Mouse (Mus musculus): ENCODE measurements around the gene Fam219b. TPM values are rescaled to one million over a fixed set of nuclear protein-coding genes. Genes with fewer than 3 reads are reported as not detected.

The Fam219b gene
- polyA plus RNA-seq, 2 experiments: 3.1 to 4.8 TPM

GRCm38 (mm10) chr9:57547287-57547686 is 10.0 kb downstream of the Fam219b start:
- peaks cover 4% of the 10 kb centered on the region for H3K36me3 ChIP-seq (replicated peaks; ENCODE audit: control insufficient read depth, insufficient read depth, low read depth)
- ATAC-seq (ENCODE audit: insufficient read depth) (no peak), DNase-seq (ENCODE audit: low read depth in 3 of 3, low spot score in 3 of 3) (peak in 1 of 3 experiments; percentile 31)
- H3K4me3 ChIP-seq (ENCODE audit: insufficient read depth in 1 of 2, low read depth in 2 of 2, low read length in 2 of 2): no peak overlapping the region
- H3K9ac ChIP-seq (replicated peaks): 0 out of 2 replicates have a peak overlapping the region, but pooled peaks have one; percentile 1
- H3K27me3 ChIP-seq (ENCODE audit: control insufficient read depth, insufficient read depth, low read length): no peaks in the 10 kb centered on the region
- H3K9me3 ChIP-seq (ENCODE audit: control insufficient read depth, low read length): no peaks in the 10 kb centered on the region
- H3K27ac ChIP-seq: no peak overlapping the region
- peaks cover 4 to 17% of the 10 kb centered on the region in 2 experiments for H3K4me1 ChIP-seq (replicated peaks; ENCODE audit: control insufficient read depth in 2 of 2, insufficient read depth in 2 of 2, low read length in 1 of 2)
- WGBS (ENCODE audit: insufficient replicate concordance): 16% methylated on average over 5 of the region's 5 CpGs
- TF ChIP-seq EP300 (IDR thresholded peaks at IDR 0.05; ENCODE audit: low read depth) (no peak), CTCF (IDR thresholded peaks at IDR 0.05; ENCODE audit: low read depth) (no peak)
- H3K4me2 ChIP-seq (ENCODE audit: low read depth): peak overlapping the region; percentile 1; the same call in 1 of the 2 replicates

GRCm38 (mm10) chr9:57547869-57548268 is 10.5 kb downstream of the Fam219b start:
- DNase-seq (ENCODE audit: low read depth in 3 of 3, low spot score in 3 of 3): no peak
- Histone ChIP-seq H3K4me2 (ENCODE audit: low read depth) (peak overlapping the region; percentile 1; the same call in 1 of the 2 replicates), H3K4me1 (replicated peaks; ENCODE audit: control insufficient read depth in 2 of 2, insufficient read depth in 2 of 2, low read length in 1 of 2) (peaks cover 4 to 17% of the 10 kb centered on the region in 2 experiments), H3K9ac (replicated peaks) (no peak overlapping the region), H3K27ac (no peak overlapping the region), H3K27me3 (ENCODE audit: control insufficient read depth, insufficient read depth, low read length) (no peaks in the 10 kb centered on the region), H3K4me3 (ENCODE audit: insufficient read depth in 1 of 2, low read depth in 2 of 2, low read length in 2 of 2) (no peak overlapping the region), H3K36me3 (replicated peaks; ENCODE audit: control insufficient read depth, insufficient read depth, low read depth) (no peaks in the 10 kb centered on the region; the same call in 1 of the 2 replicates), H3K9me3 (ENCODE audit: control insufficient read depth, low read length) (no peaks in the 10 kb centered on the region)
- no peak for ATAC-seq (ENCODE audit: insufficient read depth)
- no peak for TF ChIP-seq CTCF (IDR thresholded peaks at IDR 0.05; ENCODE audit: low read depth)
- TF ChIP-seq EP300 (IDR thresholded peaks at IDR 0.05; ENCODE audit: low read depth): no peak
- 72% methylated on average over 11 of the region's 11 CpGs for WGBS (ENCODE audit: insufficient replicate concordance)

- Histone ChIP-seq H3K27me3 (ENCODE audit: control insufficient read depth, insufficient read depth, low read length) (no peaks in the 10 kb centered on the region), H3K4me3 (ENCODE audit: insufficient read depth in 1 of 2, low read depth in 2 of 2, low read length in 2 of 2) (no peak overlapping the region), H3K9me3 (ENCODE audit: control insufficient read depth, low read length) (no peaks in the 10 kb centered on the region), H3K4me1 (replicated peaks; ENCODE audit: control insufficient read depth in 2 of 2, insufficient read depth in 2 of 2, low read length in 1 of 2) (peaks cover 4 to 17% of the 10 kb centered on the region in 2 experiments), H3K4me2 (ENCODE audit: low read depth) (no peak overlapping the region), H3K36me3 (replicated peaks; ENCODE audit: control insufficient read depth, insufficient read depth, low read depth) (no peaks in the 10 kb centered on the region; the same call in 1 of the 2 replicates), H3K27ac (no peak overlapping the region), H3K9ac (replicated peaks) (no peak overlapping the region)
- DNase-seq (ENCODE audit: low read depth in 3 of 3, low spot score in 3 of 3) (no peak), ATAC-seq (ENCODE audit: insufficient read depth) (no peak)
- 76% methylated on average over 4 of the region's 4 CpGs for WGBS (ENCODE audit: insufficient replicate concordance)
- TF ChIP-seq CTCF (IDR thresholded peaks at IDR 0.05; ENCODE audit: low read depth) (no peak), EP300 (IDR thresholded peaks at IDR 0.05; ENCODE audit: low read depth) (no peak)
Measured at GRCm38 (mm10) chr9:57549186-57549585, 11.9 kb downstream of the Fam219b start.

- Histone ChIP-seq H3K36me3 (replicated peaks; ENCODE audit: control insufficient read depth, insufficient read depth, low read depth) (no peaks in the 10 kb centered on the region), H3K27ac (no peak overlapping the region), H3K9me3 (ENCODE audit: control insufficient read depth, low read length) (no peaks in the 10 kb centered on the region), H3K27me3 (ENCODE audit: control insufficient read depth, insufficient read depth, low read length) (no peaks in the 10 kb centered on the region), H3K4me1 (replicated peaks; ENCODE audit: control insufficient read depth in 2 of 2, insufficient read depth in 2 of 2, low read length in 1 of 2) (peaks cover 4 to 17% of the 10 kb centered on the region in 2 experiments), H3K4me2 (ENCODE audit: low read depth) (no peak overlapping the region), H3K9ac (replicated peaks) (no peak overlapping the region), H3K4me3 (ENCODE audit: insufficient read depth in 1 of 2, low read depth in 2 of 2, low read length in 2 of 2) (no peak overlapping the region)
- no peak for TF ChIP-seq CTCF (IDR thresholded peaks at IDR 0.05; ENCODE audit: low read depth)
- no peak for TF ChIP-seq EP300 (IDR thresholded peaks at IDR 0.05; ENCODE audit: low read depth)
- 75% methylated on average over 11 of the region's 11 CpGs for WGBS (ENCODE audit: insufficient replicate concordance)
- DNase-seq (ENCODE audit: low read depth in 3 of 3, low spot score in 3 of 3) (no peak), ATAC-seq (ENCODE audit: insufficient read depth) (no peak)
Measured at GRCm38 (mm10) chr9:57550126-57550862, 13.0 kb downstream of the Fam219b start.

DNA sequence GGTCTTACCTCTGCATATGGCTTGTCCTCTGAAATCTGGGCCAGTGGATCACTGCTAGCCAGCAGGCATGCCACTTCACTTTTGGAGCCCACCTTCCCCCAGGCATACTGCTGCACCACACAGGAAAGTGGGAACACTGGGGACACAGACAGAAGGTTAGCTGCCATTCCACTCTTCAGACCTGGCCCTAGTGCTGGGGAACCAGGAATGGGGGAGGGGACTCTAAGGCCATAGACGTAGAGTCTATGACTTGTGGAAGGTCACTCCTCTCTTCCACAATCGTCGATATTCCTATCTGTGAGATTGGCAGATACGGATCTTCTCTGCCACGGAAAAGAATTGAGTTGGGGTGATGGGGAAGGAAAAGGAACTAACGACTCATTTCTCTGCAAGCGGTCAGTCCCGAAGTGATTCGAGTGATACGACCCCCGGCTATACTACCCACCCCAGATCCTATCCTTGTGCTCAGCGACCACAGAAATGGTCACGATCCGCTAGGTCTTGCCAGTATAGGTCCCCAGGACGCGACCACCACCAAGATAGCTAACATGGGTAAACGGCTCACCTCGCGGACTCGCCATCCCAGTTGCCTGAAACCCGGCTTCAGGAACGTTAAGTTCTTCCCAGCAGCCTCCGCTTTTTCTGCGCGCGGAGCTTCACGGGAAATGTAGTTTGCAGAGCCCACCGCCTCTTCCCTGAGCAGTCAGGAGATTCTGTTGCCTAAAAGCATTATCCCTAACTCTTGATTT is 15.0 kb downstream of the Fam219b start, which contains the start of gene Mpi:
Gene Mpi, minus strand, starts transcription at position 625 of the 749 bp plus-strand sequence.
- no peaks in the 10 kb centered on the region for H3K36me3 ChIP-seq (replicated peaks; ENCODE audit: control insufficient read depth, insufficient read depth, low read depth)
- no peak for DNase-seq (ENCODE audit: low read depth in 3 of 3, low spot score in 3 of 3)
- ATAC-seq (ENCODE audit: insufficient read depth): no peak
- H3K27me3 ChIP-seq (ENCODE audit: control insufficient read depth, insufficient read depth, low read length): no peaks in the 10 kb centered on the region
- H3K9ac ChIP-seq (replicated peaks): peak within 1 kb of the TSS; percentile 69
- H3K27ac ChIP-seq: no peak within 1 kb of the TSS
- peaks cover 4 to 13% of the 10 kb centered on the region in 2 experiments for H3K4me1 ChIP-seq (replicated peaks; ENCODE audit: control insufficient read depth in 2 of 2, insufficient read depth in 2 of 2, low read length in 1 of 2)
- TF ChIP-seq EP300 (IDR thresholded peaks at IDR 0.05; ENCODE audit: low read depth) (no peak), CTCF (IDR thresholded peaks at IDR 0.05; ENCODE audit: low read depth) (no peak)
- H3K4me2 ChIP-seq (ENCODE audit: low read depth): peak within 1 kb of the TSS; percentile 79
- WGBS (ENCODE audit: insufficient replicate concordance): 1% methylated on average over 28 of the region's 28 CpGs
- H3K9me3 ChIP-seq (ENCODE audit: control insufficient read depth, low read length): no peaks in the 10 kb centered on the region
- peak within 1 kb of the TSS; percentile 69 to 100 for H3K4me3 ChIP-seq (ENCODE audit: insufficient read depth in 1 of 2, low read depth in 2 of 2, low read length in 2 of 2)

All from liver, embryonic 14.5 days (tissue).